Mouse (Mus musculus) frontal cortex, postnatal 14 days (tissue): ENCODE data around the gene Adra1b.
A peak's percentile ranks its signal among the peaks of the same experiment; 100 is the strongest.

ENCODE experiments used
- DNase-seq, 2 experiments: peaks; one replicate each; pipeline ENCODE4 v3.0.0; 2022; ENCODE audit warnings: low spot score in 2 of 2

The Adra1b gene

GRCm38 (mm10) chr11:43895323-43895722 is 5.7 kb downstream of the Adra1b start:
- no peak for DNase-seq

GRCm38 (mm10) chr11:43892546-43892945 is 8.5 kb downstream of the Adra1b start:
- no peak for DNase-seq

- DNase-seq = no peak
Observed at GRCm38 (mm10) chr11:43891457-43891856, 9.6 kb downstream of the Adra1b start.

GRCm38 (mm10) chr11:43889208-43889915 is 11.6 kb downstream of the Adra1b start:
- no peak for DNase-seq

GRCm38 (mm10) chr11:43888736-43889135 is 12.3 kb downstream of the Adra1b start:
- DNase-seq = no peak

- DNase-seq = no peak
Observed at GRCm38 (mm10) chr11:43887597-43887996, 13.4 kb downstream of the Adra1b start.

- DNase-seq = no peak
Observed at GRCm38 (mm10) chr11:43884521-43884920, 16.5 kb downstream of the Adra1b start.

GRCm38 (mm10) chr11:43883641-43884181 is 17.3 kb downstream of the Adra1b start:
- DNase-seq = no peak

- no peak for DNase-seq
Observed at GRCm38 (mm10) chr11:43877211-43877610, 23.8 kb downstream of the Adra1b start.

- DNase-seq = no peak
Observed at GRCm38 (mm10) chr11:43867721-43868281, 33.2 kb downstream of the Adra1b start.

GRCm38 (mm10) chr11:43865298-43866165 is 35.5 kb downstream of the Adra1b start:
- no peak for DNase-seq

- no peak for DNase-seq
Observed at GRCm38 (mm10) chr11:43853046-43853445, 48.0 kb downstream of the Adra1b start.

GRCm38 (mm10) chr11:43848056-43848455 is 53.0 kb downstream of the Adra1b start:
- DNase-seq = no peak

GRCm38 (mm10) chr11:43841596-43841995 is 59.4 kb downstream of the Adra1b start:
- DNase-seq = no peak

- no peak for DNase-seq
Observed at GRCm38 (mm10) chr11:43840491-43840890, 60.5 kb downstream of the Adra1b start.

- peak; percentile 41 to 70 for DNase-seq
Observed at GRCm38 (mm10) chr11:43835880-43836740, 64.9 kb downstream of the Adra1b start.

GRCm38 (mm10) chr11:43835456-43835855 is 65.6 kb downstream of the Adra1b start:
- DNase-seq = no peak

- DNase-seq = no peak
Observed at GRCm38 (mm10) chr11:43834531-43834930, 66.5 kb downstream of the Adra1b start.

GRCm38 (mm10) chr11:43831530-43831929 is 69.5 kb downstream of the Adra1b start:
- no peak for DNase-seq

GRCm38 (mm10) chr11:43826769-43827168 is 74.2 kb downstream of the Adra1b start:
- DNase-seq = no peak

- DNase-seq = no peak
Observed at GRCm38 (mm10) chr11:43823349-43823748, 77.7 kb downstream of the Adra1b start.
